Mouse (Mus musculus) midbrain, embryonic 11.5 days (tissue): ENCODE results near the gene Usp16. TPM values are rescaled to one million over a fixed set of nuclear protein-coding genes. Genes with fewer than 3 reads are reported as not detected.

Source experiments
- ATAC-seq: fragments of 200-750 bp; cut with Nextera tagmentation; 2 replicates; pipeline ENCODE4 v1.8.0; 2017; ENCODE audit warnings: moderate TSS enrichment, moderate library complexity; ENCODE audit not compliant: low FRiP score
- DNase-seq: peaks from one replicate; pipeline ENCODE4 v3.0.0; 2015; ENCODE audit warnings: low spot score; ENCODE audit errors: missing footprints
- H3K27ac ChIP-seq: fragments of 300-500 bp; sonication (generic); 2 replicates; pipeline ENCODE4 v1.5.1; 2014; ENCODE audit warnings: low read depth, low read length
- H3K27me3 ChIP-seq: fragments of 300-500 bp; sonication (generic); 2 replicates; pipeline ENCODE4 v1.6.1; 2014; ENCODE audit warnings: mild to moderate bottlenecking, low read length, moderate library complexity, mixed read lengths; ENCODE audit not compliant: control insufficient read depth, insufficient read depth
- H3K36me3 ChIP-seq: fragments of 300-500 bp; sonication (generic); 2 replicates; pipeline ENCODE4 v1.6.1; 2014; ENCODE audit warnings: mild to moderate bottlenecking, low read length, moderate library complexity, mixed read lengths; ENCODE audit not compliant: control insufficient read depth, insufficient read depth
- H3K4me1 ChIP-seq: fragments of 300-500 bp; sonication (generic); 2 replicates; pipeline ENCODE4 v1.6.1; 2014; ENCODE audit warnings: low read length; ENCODE audit not compliant: control insufficient read depth, insufficient read depth
- H3K4me2 ChIP-seq: fragments of 300-500 bp; sonication (generic); 2 replicates; pipeline ENCODE4 v1.6.1; 2014; ENCODE audit warnings: mild to moderate bottlenecking, moderate library complexity
- H3K4me3 ChIP-seq: fragments of 300-500 bp; sonication (generic); 2 replicates; pipeline ENCODE4 v1.5.1; 2014; ENCODE audit warnings: low read depth, low read length
- H3K9ac ChIP-seq: fragments of 300-500 bp; sonication (generic); 2 replicates; pipeline ENCODE4 v1.6.1; 2014; ENCODE audit warnings: low read length
- H3K9me3 ChIP-seq: fragments of 300-500 bp; sonication (generic); 2 replicates; pipeline ENCODE4 v1.6.1; 2016; ENCODE audit warnings: low read length; ENCODE audit not compliant: control insufficient read depth
- WGBS: fragments of 180-500 bp; shearing (Covaris S2); extraction: QIAGEN DNeasy Blood & Tissue Kit; methylation state at CpG from one replicate; pipeline ENCODE4 v1.1.7; 2014; 5-methylcytosine and 5-hydroxymethylcytosine counted together
- polyA plus RNA-seq: library from polyadenylated mRNA; unstranded; fragments of >200 nt; fragmentation: Nextera tagmentation; extraction: Ambion mirVana; gene quantifications from 2 replicates; pipeline ENCODE4 v1.2.1, GENCODE M21; 2014

The Usp16 gene
- polyA plus RNA-seq, 1 experiment from 2014 or later, result 43.0 TPM

- Histone ChIP-seq H3K36me3 (no peaks in the 10 kb centered on the region), H3K27ac (no peak overlapping the region), H3K4me2 (no peak overlapping the region), H3K4me3 (no peak overlapping the region), H3K9ac (no peak overlapping the region), H3K27me3 (no peaks in the 10 kb centered on the region), H3K4me1 (peaks cover 8% of the 10 kb centered on the region; the same call in 1 of the 2 replicates), H3K9me3 (no peaks in the 10 kb centered on the region)
- 95% methylated on average over 21 of the region's 21 CpGs for WGBS
- DNase-seq (no peak), ATAC-seq (no peak)
Measured at GRCm38 (mm10) chr16:87437096-87437495, 17.4 kb upstream of the Usp16 start.

DNA sequence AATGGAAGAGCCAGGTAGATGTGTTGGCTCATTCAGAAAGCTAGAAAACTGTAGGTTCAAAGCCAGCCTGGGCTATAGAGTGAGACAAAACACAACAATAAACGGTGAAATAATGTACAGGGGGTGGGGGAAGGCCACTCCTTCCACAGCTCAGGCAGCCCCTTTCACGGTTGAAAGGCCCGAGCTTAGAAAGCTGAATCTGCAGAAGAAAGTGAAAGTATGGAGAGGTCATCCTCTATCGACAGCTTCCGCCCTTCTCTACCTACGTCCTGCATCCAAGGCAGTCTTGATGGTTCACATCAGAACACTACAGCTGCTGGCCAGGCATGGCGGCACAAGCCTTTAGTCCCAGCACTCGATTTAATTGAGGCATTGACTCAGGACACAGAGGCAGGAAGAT is 15.8 kb upstream of the Usp16 start:
- H3K27me3 ChIP-seq, result no peaks in the 10 kb centered on the region
- 87% methylated on average over 8 of the region's 8 CpGs for WGBS
- no peak overlapping the region for H3K9ac ChIP-seq
- no peaks in the 10 kb centered on the region for H3K9me3 ChIP-seq
- no peaks in the 10 kb centered on the region for H3K36me3 ChIP-seq
- ATAC-seq, result no peak
- no peak for DNase-seq
- H3K4me3 ChIP-seq, result no peak overlapping the region
- peaks cover 8% of the 10 kb centered on the region; the same call in 1 of the 2 replicates for H3K4me1 ChIP-seq
- H3K27ac ChIP-seq, result no peak overlapping the region
- no peak overlapping the region for H3K4me2 ChIP-seq

- Histone ChIP-seq H3K9me3 (no peaks in the 10 kb centered on the region), H3K36me3 (no peaks in the 10 kb centered on the region), H3K27ac (peak within 1 kb of the TSS; percentile 72), H3K27me3 (no peaks in the 10 kb centered on the region), H3K4me2 (peak within 1 kb of the TSS; percentile 77), H3K9ac (peak within 1 kb of the TSS; percentile 87), H3K4me3 (peak within 1 kb of the TSS; percentile 85), H3K4me1 (peaks cover 8% of the 10 kb centered on the region; the same call in 1 of the 2 replicates)
- peak; percentile 98 for DNase-seq
- 0% methylated on average over 38 of the region's 38 CpGs for WGBS
- peak; percentile 98 for ATAC-seq
Measured at GRCm38 (mm10) chr16:87440184-87440686, 14.3 kb upstream of the Usp16 start, which contains the start of gene Rwdd2b. TSS of gene Rwdd2b (minus strand) at chr16:87440573.

DNA sequence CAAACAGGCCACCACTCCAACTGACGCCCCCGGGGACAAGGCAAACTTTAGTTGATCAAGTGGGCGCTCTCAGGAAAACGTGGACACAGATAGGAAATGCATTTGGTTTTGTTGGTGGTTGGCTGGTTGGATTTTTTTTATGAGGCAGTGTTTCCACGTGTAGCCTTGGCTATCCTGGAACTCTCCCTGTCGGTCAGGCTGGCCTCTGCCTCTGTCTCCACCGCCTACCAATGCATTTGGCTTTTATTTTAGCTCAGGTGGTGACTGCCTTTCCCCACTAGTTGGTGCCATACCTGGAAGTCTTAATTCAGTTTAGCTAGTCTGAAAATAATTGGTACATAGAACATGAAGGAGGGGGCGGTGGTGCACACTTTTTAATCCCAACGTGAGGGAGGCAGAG is 13.4 kb upstream of the Usp16 start:
- Histone ChIP-seq H3K4me3 (peak overlapping the region; percentile 85), H3K27me3 (no peaks in the 10 kb centered on the region), H3K4me1 (peaks cover 8% of the 10 kb centered on the region; the same call in 1 of the 2 replicates), H3K9me3 (no peaks in the 10 kb centered on the region), H3K9ac (peak overlapping the region; percentile 87), H3K36me3 (no peaks in the 10 kb centered on the region), H3K4me2 (peak overlapping the region; percentile 77), H3K27ac (no peak overlapping the region)
- DNase-seq, result no peak
- 28% methylated on average over 9 of the region's 9 CpGs for WGBS
- no peak for ATAC-seq

DNA sequence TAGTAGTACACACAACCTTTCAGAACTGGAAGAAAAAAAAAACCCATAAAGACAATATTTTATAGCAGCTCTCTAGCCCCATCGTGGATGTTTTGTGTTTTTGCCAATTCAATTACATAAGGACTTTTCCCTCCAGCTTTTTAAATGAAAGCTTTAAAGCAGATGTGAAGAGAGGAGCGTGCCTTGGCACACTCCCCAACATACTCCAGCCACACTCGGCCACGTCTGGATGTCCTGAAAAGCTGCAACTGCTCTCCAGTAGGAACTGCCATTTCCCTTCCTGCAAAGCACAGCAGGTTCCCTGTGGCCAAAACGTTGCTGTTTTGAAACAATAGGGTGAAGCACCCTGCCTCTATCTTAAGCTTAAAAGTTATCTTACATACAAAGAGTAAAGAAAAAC is 12.2 kb upstream of the Usp16 start:
- no peaks in the 10 kb centered on the region for H3K36me3 ChIP-seq
- peaks cover 8% of the 10 kb centered on the region; the same call in 1 of the 2 replicates for H3K4me1 ChIP-seq
- no peak overlapping the region for H3K4me2 ChIP-seq
- no peak overlapping the region for H3K9ac ChIP-seq
- H3K27me3 ChIP-seq, result no peaks in the 10 kb centered on the region
- DNase-seq, result no peak
- ATAC-seq, result no peak
- no peak overlapping the region for H3K4me3 ChIP-seq
- no peak overlapping the region for H3K27ac ChIP-seq
- 62% methylated on average over 5 of the region's 5 CpGs for WGBS
- no peaks in the 10 kb centered on the region for H3K9me3 ChIP-seq

DNA sequence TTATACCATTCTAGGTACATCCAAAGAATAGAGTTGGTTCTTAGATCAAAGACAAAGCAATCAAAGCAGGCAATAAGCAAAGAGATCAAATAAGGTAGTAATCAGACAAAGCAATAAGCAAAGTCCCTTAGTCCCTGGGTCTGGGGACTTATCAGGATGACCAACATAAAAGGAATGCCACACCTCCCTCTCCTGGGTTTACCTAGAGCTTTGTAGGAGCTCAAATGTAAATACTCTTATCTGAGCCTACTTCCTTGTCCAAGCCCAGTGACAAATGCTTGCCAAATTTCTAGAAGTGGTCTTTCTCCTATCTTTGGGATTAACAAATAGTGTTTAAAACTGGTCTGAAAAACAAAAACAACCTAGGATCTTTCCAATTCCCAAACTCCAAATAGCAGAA is 11.3 kb upstream of the Usp16 start:
- Histone ChIP-seq H3K9ac (no peak overlapping the region), H3K9me3 (no peaks in the 10 kb centered on the region), H3K4me3 (no peak overlapping the region), H3K4me2 (no peak overlapping the region), H3K27ac (no peak overlapping the region), H3K27me3 (no peaks in the 10 kb centered on the region), H3K4me1 (peaks cover 8% of the 10 kb centered on the region; the same call in 1 of the 2 replicates), H3K36me3 (no peaks in the 10 kb centered on the region)
- no peak for DNase-seq
- no peak for ATAC-seq

GRCm38 (mm10) chr16:87444071-87444470 is 10.4 kb upstream of the Usp16 start:
- 67% methylated on average over 1 of the region's 1 CpGs for WGBS
- Histone ChIP-seq H3K9me3 (no peaks in the 10 kb centered on the region), H3K9ac (no peak overlapping the region), H3K27ac (no peak overlapping the region), H3K36me3 (no peaks in the 10 kb centered on the region), H3K4me1 (peaks cover 8% of the 10 kb centered on the region; the same call in 1 of the 2 replicates), H3K4me3 (no peak overlapping the region), H3K27me3 (no peaks in the 10 kb centered on the region), H3K4me2 (no peak overlapping the region)
- no peak for DNase-seq
- no peak for ATAC-seq

GRCm38 (mm10) chr16:87445110-87445509 is 9.4 kb upstream of the Usp16 start:
- no peak overlapping the region for H3K4me2 ChIP-seq
- no peak overlapping the region for H3K9ac ChIP-seq
- DNase-seq (no peak), ATAC-seq (no peak)
- no peaks in the 10 kb centered on the region for H3K36me3 ChIP-seq
- peaks cover 4% of the 10 kb centered on the region; the same call in 1 of the 2 replicates for H3K4me1 ChIP-seq
- H3K27ac ChIP-seq, result no peak overlapping the region
- no peaks in the 10 kb centered on the region for H3K9me3 ChIP-seq
- no peaks in the 10 kb centered on the region for H3K27me3 ChIP-seq
- no peak overlapping the region for H3K4me3 ChIP-seq

DNA sequence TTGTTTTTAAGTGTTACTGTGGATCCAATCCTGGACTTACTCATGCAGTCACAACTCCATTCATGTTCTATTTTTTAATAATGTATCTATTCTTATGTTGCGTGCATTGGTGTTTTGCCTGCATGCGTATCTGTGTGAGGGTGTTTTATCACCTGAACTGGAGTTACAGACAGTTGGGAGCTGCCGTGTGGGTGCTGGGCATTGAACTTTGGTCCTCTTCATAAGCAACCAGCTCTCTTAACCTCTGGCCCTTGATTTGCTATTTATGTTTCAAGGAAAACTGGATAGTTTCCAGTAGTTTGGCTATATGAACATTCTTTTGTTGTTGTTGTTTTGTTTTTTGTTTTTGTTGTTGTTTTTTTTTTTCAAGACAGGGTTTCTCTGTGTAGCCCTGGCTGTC is 9.0 kb upstream of the Usp16 start:
- Histone ChIP-seq H3K4me2 (no peak overlapping the region), H3K9ac (no peak overlapping the region), H3K27me3 (no peaks in the 10 kb centered on the region), H3K9me3 (no peaks in the 10 kb centered on the region), H3K4me3 (no peak overlapping the region), H3K4me1 (peaks cover 4% of the 10 kb centered on the region; the same call in 1 of the 2 replicates), H3K36me3 (no peaks in the 10 kb centered on the region), H3K27ac (no peak overlapping the region)
- no peak for ATAC-seq
- DNase-seq, result no peak
- WGBS, result 95% methylated on average over 3 of the region's 3 CpGs
